Mouse (Mus musculus): ENCODE measurements around the gene Mical3.
A peak's percentile ranks its signal among the peaks of the same experiment; 100 is the strongest.

Mical3 gene

GRCm38 (mm10) chr6:121130773-121131172 is at the start of gene Mical3:
Gene Mical3 (minus strand): TSS chr6:121130999.
- DNase-seq: peak; percentile 31

GRCm38 (mm10) chr6:121179846-121180245 is 49.0 kb upstream of the Mical3 start:
- DNase-seq: no peak

GRCm38 (mm10) chr6:121178700-121179358 is 48.0 kb upstream of the Mical3 start:
- peak; percentile 64 to 66 for DNase-seq

GRCm38 (mm10) chr6:121177118-121177708 is 46.4 kb upstream of the Mical3 start:
- DNase-seq: no peak

GRCm38 (mm10) chr6:121176731-121177098 is 45.9 kb upstream of the Mical3 start:
- no peak for DNase-seq

GRCm38 (mm10) chr6:121176011-121176730 is 45.4 kb upstream of the Mical3 start:
- DNase-seq: no peak

- DNase-seq: no peak
Observed at GRCm38 (mm10) chr6:121174761-121175160, 44.0 kb upstream of the Mical3 start.

- no peak for DNase-seq
Observed at GRCm38 (mm10) chr6:121173471-121173870, 42.7 kb upstream of the Mical3 start.

- DNase-seq: no peak
Observed at GRCm38 (mm10) chr6:121171102-121171501, 40.3 kb upstream of the Mical3 start.

GRCm38 (mm10) chr6:121167381-121167975 is 36.7 kb upstream of the Mical3 start:
- DNase-seq: no peak

GRCm38 (mm10) chr6:121166098-121166552 is 35.3 kb upstream of the Mical3 start:
- no peak for DNase-seq

- no peak for DNase-seq
Observed at GRCm38 (mm10) chr6:121162616-121163015, 31.8 kb upstream of the Mical3 start.

- no peak for DNase-seq
Observed at GRCm38 (mm10) chr6:121160126-121160525, 29.3 kb upstream of the Mical3 start.

GRCm38 (mm10) chr6:121159616-121160015 is 28.8 kb upstream of the Mical3 start:
- no peak for DNase-seq

- DNase-seq: no peak
Observed at GRCm38 (mm10) chr6:121156030-121156429, 25.2 kb upstream of the Mical3 start.

- no peak for DNase-seq
Observed at GRCm38 (mm10) chr6:121154451-121155300, 23.9 kb upstream of the Mical3 start.

- no peak for DNase-seq
Observed at GRCm38 (mm10) chr6:121153177-121153576, 22.4 kb upstream of the Mical3 start.

GRCm38 (mm10) chr6:121151732-121152131 is 20.9 kb upstream of the Mical3 start:
- DNase-seq: no peak

GRCm38 (mm10) chr6:121150126-121150525 is 19.3 kb upstream of the Mical3 start:
- DNase-seq: no peak

- no peak for DNase-seq
Observed at GRCm38 (mm10) chr6:121149420-121149819, 18.6 kb upstream of the Mical3 start.

- DNase-seq: no peak
Observed at GRCm38 (mm10) chr6:121148360-121148759, 17.6 kb upstream of the Mical3 start.

GRCm38 (mm10) chr6:121146798-121147197 is 16.0 kb upstream of the Mical3 start:
- DNase-seq: no peak

GRCm38 (mm10) chr6:121145906-121146305 is 15.1 kb upstream of the Mical3 start:
- DNase-seq: no peak
